Mouse (Mus musculus) urinary bladder, adult 18-20 months (tissue): Measurements from ENCODE around the gene Rnf216.
A peak's percentile ranks its signal among the peaks of the same experiment; 100 is the strongest.

Experiments
- DNase-seq, 2 experiments: peaks; one replicate each; pipeline ENCODE4 v3.0.0; 2022; ENCODE audit warnings: low spot score in 2 of 2, mixed read lengths in 2 of 2

The Rnf216 gene

GRCm38 (mm10) chr5:143000654-143001500 lies 111.9 kb downstream of the Rnf216 start:
- no peak for DNase-seq

- no peak for DNase-seq
Measured at GRCm38 (mm10) chr5:143000091-143000490, 112.7 kb downstream of the Rnf216 start.

GRCm38 (mm10) chr5:142998171-142998570 lies 114.6 kb downstream of the Rnf216 start:
- DNase-seq = no peak

GRCm38 (mm10) chr5:142997526-142997925 lies 115.3 kb downstream of the Rnf216 start:
- no peak for DNase-seq

- DNase-seq = no peak
Measured at GRCm38 (mm10) chr5:142994746-142995145, 118.0 kb downstream of the Rnf216 start.

- DNase-seq = no peak
Measured at GRCm38 (mm10) chr5:142989167-142989566, 123.6 kb downstream of the Rnf216 start.

- no peak for DNase-seq
Measured at GRCm38 (mm10) chr5:142988520-142988919, 124.3 kb downstream of the Rnf216 start.

- no peak for DNase-seq
Measured at GRCm38 (mm10) chr5:142984271-142984670, 128.5 kb downstream of the Rnf216 start.

- DNase-seq = no peak
Measured at GRCm38 (mm10) chr5:142983174-142983573, 129.6 kb downstream of the Rnf216 start.

GRCm38 (mm10) chr5:142982046-142982801 lies 130.6 kb downstream of the Rnf216 start:
- peak in 1 of 2 experiments; percentile 18 for DNase-seq

- no peak for DNase-seq
Measured at GRCm38 (mm10) chr5:142976516-142976915, 136.3 kb downstream of the Rnf216 start.

GRCm38 (mm10) chr5:142974598-142975121 lies 138.1 kb downstream of the Rnf216 start:
- DNase-seq = no peak

- DNase-seq = no peak
Measured at GRCm38 (mm10) chr5:142973971-142974370, 138.8 kb downstream of the Rnf216 start.

- no peak for DNase-seq
Measured at GRCm38 (mm10) chr5:142968411-142968810, 144.4 kb downstream of the Rnf216 start.

GRCm38 (mm10) chr5:142964650-142965049 lies 148.1 kb downstream of the Rnf216 start:
- no peak for DNase-seq

- peak; percentile 29 to 33 for DNase-seq
Measured at GRCm38 (mm10) chr5:142963705-142964494, 148.9 kb downstream of the Rnf216 start.

GRCm38 (mm10) chr5:142963003-142963704 lies 149.6 kb downstream of the Rnf216 start:
- peak; percentile 51 to 60 for DNase-seq

GRCm38 (mm10) chr5:142962444-142962961 lies 150.3 kb downstream of the Rnf216 start:
- peak in 1 of 2 experiments; percentile 23 for DNase-seq

- DNase-seq = peak; percentile 49 to 54
Measured at GRCm38 (mm10) chr5:142961881-142962443, 150.8 kb downstream of the Rnf216 start.

- no peak for DNase-seq
Measured at GRCm38 (mm10) chr5:142961398-142961880, 151.4 kb downstream of the Rnf216 start.
